Mouse (Mus musculus): ENCODE data around the gene Thbs4.

Gene Thbs4

DNA sequence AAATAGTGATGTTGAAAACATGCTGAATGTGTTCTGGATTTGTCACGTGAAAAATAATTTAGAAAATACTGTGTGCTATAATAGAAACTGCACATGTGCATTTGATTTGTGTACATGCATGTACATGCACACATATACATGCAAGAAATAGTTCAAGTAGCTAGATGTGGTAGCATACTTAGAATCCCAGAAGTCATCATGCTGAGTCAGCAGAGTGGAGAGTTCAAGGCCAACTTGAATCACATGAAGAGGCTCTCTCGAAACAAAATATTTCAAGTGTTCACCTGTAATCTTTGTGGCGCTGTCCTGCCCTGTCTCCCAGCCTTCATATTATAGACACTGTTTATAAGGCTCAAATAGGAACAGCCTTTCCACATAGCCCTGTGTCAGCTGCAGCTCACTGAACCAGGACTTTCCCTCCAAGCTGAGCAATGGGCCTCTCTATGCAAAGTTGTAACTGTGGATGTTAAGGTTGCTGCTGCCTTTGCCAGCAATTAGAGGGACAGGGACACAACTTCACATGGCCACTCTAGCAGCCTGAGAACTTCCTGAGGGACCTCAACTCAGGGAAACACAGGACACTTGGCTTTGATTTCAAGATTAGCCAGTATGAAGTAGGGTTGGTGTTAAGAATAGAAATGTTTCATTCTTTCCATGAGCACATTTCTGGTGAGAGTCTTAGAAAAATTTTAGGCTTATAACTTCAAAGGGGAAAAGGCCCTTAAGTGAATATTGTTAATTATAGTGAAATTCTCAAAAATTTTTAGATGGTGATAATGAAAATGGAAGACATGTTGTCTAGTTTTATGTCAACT lies 76.6 kb downstream of the Thbs4 start:
- no peak for DNase-seq (ENCODE audit: low spot score in 2 of 2)

DNA sequence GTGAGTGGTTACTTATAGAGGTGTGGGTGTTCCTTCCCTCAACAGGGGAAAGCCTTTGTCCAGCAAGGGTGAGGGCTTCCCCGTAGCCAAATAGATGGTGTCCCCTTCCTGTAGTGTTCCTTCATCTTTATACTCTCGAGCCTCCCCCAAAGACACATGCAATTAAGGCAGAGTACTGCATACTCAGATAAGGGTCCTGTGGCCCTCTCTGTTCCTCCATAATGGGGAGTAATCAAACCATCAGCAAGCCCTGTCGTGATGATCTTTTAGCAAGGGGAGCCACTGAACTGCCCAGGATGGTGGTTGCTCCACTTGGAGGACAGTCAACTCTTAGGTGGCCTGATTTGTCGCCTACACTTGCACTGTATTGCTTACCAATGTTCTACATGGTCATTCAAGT lies 82.0 kb downstream of the Thbs4 start:
- DNase-seq (ENCODE audit: low spot score in 2 of 2): no peak

DNA sequence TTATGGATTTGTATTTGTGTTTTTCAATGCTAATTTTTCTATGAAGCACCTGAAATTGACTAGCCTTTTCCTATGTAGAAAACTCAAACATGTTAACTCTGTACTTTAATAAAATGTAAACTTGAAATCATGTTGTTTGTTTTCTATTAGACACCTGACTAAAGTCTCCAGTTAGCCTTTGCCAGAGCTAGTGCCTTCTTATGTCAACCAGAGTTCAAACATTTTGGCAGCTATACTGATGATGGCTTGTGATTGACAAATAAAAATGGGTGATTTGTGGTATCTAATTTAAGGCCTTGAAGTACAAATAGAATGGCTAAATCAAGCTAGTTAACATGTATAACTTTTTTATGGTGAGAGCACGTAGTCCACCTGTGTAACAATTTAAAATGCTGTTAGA lies 82.8 kb downstream of the Thbs4 start:
- no peak for DNase-seq (ENCODE audit: low spot score in 2 of 2)

- no peak for DNase-seq (ENCODE audit: low spot score in 2 of 2)
These were observed 84.3 kb downstream of the Thbs4 start for GRCm38 (mm10) chr13:92710361-92710760.

DNA sequence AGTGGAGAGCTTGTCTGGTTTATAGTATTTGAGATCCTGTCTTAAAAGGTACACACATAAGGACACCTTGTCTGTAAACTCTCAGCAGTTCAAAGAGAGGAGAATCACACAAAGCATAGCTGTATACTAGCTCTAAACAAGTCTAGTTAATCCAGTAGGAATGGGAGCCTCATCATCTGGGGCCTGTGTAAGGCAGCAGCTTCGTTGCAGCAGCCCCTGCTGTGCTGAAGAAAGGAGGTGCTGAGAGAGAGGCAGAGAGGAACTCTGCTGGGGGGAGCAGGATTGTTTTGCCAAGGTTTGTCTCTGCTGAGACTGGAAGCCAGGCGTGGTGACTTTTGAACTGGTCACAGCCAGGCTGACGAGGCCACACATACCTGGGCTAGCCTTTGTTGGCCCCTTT lies 85.1 kb downstream of the Thbs4 start:
- no peak for DNase-seq (ENCODE audit: low spot score in 2 of 2)

- no peak for DNase-seq (ENCODE audit: low spot score in 2 of 2)
These were observed 86.2 kb downstream of the Thbs4 start for GRCm38 (mm10) chr13:92708466-92708865.

DNA sequence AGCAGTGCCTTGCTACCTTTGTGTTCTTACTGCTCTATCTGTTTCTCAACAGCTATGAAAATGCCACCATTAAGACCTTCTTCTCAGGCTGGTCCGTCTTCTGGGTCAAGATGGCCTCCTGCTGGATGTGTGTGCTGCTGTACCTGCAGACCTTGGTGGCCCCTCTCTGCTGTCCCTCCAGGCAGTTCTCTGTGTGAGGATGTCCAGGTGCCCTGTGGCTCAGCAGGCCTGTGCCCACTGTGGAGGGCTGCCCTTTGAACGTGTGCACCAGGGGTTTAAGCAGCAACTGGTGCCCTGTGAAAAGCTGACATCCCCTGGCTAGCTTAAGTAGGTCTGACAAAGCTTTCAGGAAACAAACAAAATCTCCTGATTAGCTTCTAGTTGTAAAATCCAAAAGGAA lies 86.7 kb downstream of the Thbs4 start:
- DNase-seq (ENCODE audit: low spot score in 2 of 2): no peak

GRCm38 (mm10) chr13:92706342-92707061 lies 88.1 kb downstream of the Thbs4 start:
- no peak for DNase-seq (ENCODE audit: low spot score in 2 of 2)

GRCm38 (mm10) chr13:92705016-92705535 lies 89.5 kb downstream of the Thbs4 start:
- DNase-seq (ENCODE audit: low spot score in 2 of 2): no peak

DNA sequence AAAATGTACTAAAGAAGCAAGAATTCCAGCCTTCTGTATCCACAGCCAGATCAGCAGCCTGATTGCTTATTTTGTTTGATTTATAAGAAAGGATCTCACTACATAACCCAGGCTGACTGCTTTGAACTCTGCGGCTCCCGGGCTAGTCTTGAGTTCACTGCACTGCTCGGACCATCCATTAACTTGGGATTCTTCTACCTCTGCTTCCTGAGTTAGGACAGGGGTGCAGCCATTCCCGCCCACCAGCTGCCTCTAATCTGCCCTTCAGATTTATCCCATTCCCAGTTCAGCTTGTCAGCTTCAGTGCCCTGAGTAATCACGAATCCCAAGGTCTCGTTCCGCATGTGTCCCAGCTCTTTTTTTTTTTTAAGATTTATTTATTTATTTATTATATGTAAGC lies 90.4 kb downstream of the Thbs4 start:
- DNase-seq (ENCODE audit: low spot score in 2 of 2): no peak

DNA sequence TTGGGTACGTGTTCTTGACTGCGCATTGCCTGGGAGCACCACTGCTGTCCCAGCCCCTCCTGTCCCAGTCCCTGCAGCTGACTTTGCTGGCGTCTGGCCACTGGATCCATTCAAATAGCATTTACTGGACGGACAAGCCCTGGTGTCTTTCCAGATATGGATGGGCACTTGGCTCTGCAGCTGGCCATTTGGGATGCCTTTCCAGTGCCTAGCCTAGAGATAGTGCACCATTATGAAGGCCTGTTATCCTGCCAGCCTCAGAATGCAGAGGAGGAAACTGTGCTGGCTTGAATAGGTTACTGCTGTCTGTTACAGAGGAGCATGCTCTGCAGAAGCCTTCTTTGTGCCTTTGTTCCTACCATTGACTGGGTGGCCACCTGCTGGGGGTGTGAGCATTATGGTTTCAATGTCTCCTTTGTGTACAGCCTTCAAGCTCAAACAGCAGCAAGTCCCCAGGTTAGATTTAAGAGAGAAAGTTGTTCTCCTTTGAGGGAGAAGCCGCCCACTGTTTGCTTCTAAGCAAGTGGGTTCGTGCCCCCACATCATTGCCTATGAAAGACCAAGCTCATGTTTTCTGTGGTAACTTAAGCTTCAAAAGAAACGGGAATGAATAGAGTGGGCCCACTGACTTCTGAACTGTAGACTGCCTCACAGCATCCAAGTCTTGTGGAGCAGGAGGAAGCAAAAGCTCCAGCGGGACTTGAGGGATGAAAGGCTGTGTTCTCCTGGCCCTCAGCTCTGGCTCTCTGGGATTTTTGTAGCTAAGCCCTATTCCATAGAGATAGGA lies 91.2 kb downstream of the Thbs4 start:
- no peak for DNase-seq (ENCODE audit: low spot score in 2 of 2)

DNA sequence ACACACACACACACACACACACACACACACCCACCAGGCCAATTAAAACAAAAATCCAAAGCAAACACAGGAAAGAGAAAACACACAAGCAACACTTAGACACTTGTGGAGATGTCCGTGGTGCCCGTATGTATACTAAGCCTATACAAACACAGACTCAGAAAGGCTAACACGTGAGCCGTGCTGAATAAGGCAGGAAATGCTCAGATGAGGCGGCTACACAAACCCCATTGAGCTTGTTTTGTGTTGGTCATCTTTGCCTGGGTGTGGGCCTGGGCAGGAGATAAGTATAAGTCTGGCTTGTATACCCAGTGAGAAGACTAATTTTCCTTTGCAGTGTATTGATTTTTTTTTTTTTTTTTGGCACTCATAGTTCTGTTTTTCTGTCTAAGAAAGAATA lies 92.6 kb downstream of the Thbs4 start:
- no peak for DNase-seq (ENCODE audit: low spot score in 2 of 2)

All from urinary bladder, postnatal 36 days (tissue).